Mouse (Mus musculus) erythroblast, embryonic 14.5 days (primary cell): ENCODE measurements around the gene Ctnnd1.

ENCODE experiments used
- GATA1 ChIP-seq: IDR thresholded peaks from 2 replicates; pipeline ENCODE4 v1.6.1; 2012; ENCODE audit warnings: low read length, inconsistent platforms, mixed read lengths
- TAL1 ChIP-seq: IDR thresholded peaks from 3 replicates; pipeline ENCODE4 v1.6.1; 2012; ENCODE audit warnings: low read length, inconsistent platforms, mixed read lengths

DNA sequence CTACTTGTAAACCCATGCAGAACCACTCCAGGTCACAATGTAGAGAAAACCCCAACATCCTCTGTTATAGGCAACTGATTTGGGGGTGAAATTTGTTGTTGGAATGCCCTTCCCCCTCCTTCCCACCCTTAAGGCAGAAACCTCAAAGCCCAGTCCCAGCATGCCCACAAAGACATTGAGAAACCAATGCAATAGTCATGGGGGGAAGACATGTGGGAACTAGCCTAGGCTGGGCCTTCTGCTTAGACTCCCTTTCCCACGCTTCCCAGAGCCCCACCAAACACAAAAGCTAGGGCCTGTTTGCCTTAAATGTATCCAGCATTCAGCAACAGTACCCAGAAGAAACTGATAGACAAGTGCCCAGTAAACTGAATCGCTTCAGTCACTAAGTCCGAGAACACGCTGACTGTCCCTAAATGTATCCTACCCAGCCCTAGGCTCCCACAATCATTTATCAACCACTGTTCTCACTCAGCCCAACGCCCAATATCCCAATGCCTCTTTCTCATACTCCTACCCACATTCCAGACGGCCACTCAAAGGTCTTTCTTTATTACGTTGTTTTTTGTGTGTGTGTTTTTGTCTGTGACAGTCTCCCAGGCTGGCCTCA, 24.1 kb downstream of the Ctnnd1 start:
- TF ChIP-seq GATA1 (no peak), TAL1 (no peak)
